Mouse (Mus musculus): ENCODE measurements around the gene Eif3b. TPM values are rescaled to one million over a fixed set of nuclear protein-coding genes. Genes with fewer than 3 reads are reported as not detected.
"Not testable (repeated sequence)": the region's sequence is repeated elsewhere in the genome, so short reads cannot be mapped to it uniquely, and the experiment has no call there.

The Eif3b gene
- polyA plus RNA-seq, 2 experiments = 119 to 145 TPM

DNA sequence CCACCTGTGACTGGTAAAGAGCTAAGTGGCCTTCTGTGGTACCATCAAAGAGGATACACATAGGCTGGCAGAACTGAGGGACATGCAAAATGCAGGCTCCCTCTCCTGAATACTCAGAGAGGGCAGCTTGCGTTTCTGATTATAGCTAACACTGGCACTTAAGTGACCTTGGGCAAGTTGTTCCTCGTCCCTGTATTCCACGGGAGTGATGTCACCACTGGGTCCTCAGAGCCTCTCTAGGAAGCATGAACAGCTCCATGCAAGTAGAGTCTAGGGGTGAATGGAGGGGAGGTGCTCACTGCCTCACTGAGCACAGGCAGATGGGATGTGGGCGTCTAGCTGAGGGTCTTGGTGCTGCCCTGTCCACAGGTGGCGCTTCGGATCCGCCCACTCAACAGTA, 26.9 kb downstream of the Eif3b start:
- WGBS = 74% methylated on average over 7 of the region's 7 CpGs
- Histone ChIP-seq H3K27me3 (ENCODE audit: control insufficient read depth, insufficient read depth, low read length) (no peaks in the 10 kb centered on the region), H3K27ac (replicated peaks; ENCODE audit: low read depth, low read length) (no peak overlapping the region), H3K4me1 (ENCODE audit: control insufficient read depth, insufficient read depth, low read length) (no peaks in the 10 kb centered on the region), H3K4me3 (replicated peaks; ENCODE audit: low read length) (no peak overlapping the region), H3K9me3 (ENCODE audit: control insufficient read depth, low read length) (no peaks in the 10 kb centered on the region), H3K4me2 (replicated peaks; ENCODE audit: low read depth, low read length, severe bottlenecking) (no peak overlapping the region), H3K9ac (ENCODE audit: low read depth, low read length, severe bottlenecking) (no peak overlapping the region), H3K36me3 (ENCODE audit: control insufficient read depth, insufficient read depth, low read length) (peaks cover 47% of the 10 kb centered on the region)
- ATAC-seq (ENCODE audit: low FRiP score, low read depth) (no peak), DNase-seq (ENCODE audit: low spot score) (no peak)
- TF ChIP-seq POLR2A (IDR thresholded peaks at IDR 0.05; ENCODE audit: borderline replicate concordance, extremely low read depth, insufficient read depth, insufficient read length) = no peak

DNA sequence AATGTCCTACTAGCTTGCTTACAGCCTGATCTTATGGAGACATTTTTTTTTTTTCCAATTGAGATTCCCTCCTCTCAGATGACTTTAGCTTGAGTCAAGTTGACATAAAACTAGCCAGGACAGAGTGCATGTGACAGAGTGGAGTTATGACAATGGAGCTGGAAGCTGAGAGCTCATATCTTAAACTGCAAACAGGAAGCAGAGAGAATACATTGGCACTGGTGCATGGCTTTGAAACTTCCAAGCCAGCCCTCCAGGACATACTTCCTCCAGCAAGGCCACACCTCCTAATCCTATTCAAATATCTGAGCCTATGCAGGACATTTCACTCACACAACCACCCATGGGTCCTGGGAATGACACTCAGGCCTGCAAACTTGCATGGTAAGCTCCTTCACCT, 35.4 kb downstream of the Eif3b start:
- H3K4me3 ChIP-seq (replicated peaks; ENCODE audit: low read length) = no peak overlapping the region
- H3K9me3 ChIP-seq (ENCODE audit: control insufficient read depth, low read length) = no peaks in the 10 kb centered on the region
- no peaks in the 10 kb centered on the region for H3K36me3 ChIP-seq (ENCODE audit: control insufficient read depth, insufficient read depth, low read length)
- H3K4me2 ChIP-seq (replicated peaks; ENCODE audit: low read depth, low read length, severe bottlenecking) = no peak overlapping the region
- no peaks in the 10 kb centered on the region for H3K4me1 ChIP-seq (ENCODE audit: control insufficient read depth, insufficient read depth, low read length)
- no peak overlapping the region for H3K9ac ChIP-seq (ENCODE audit: low read depth, low read length, severe bottlenecking)
- ATAC-seq (ENCODE audit: low FRiP score, low read depth) (no peak), DNase-seq (ENCODE audit: low spot score) (no peak)
- H3K27ac ChIP-seq (replicated peaks; ENCODE audit: low read depth, low read length) = no peak overlapping the region
- no peak for TF ChIP-seq POLR2A (IDR thresholded peaks at IDR 0.05; ENCODE audit: borderline replicate concordance, extremely low read depth, insufficient read depth, insufficient read length)
- H3K27me3 ChIP-seq (ENCODE audit: control insufficient read depth, insufficient read depth, low read length) = no peaks in the 10 kb centered on the region

DNA sequence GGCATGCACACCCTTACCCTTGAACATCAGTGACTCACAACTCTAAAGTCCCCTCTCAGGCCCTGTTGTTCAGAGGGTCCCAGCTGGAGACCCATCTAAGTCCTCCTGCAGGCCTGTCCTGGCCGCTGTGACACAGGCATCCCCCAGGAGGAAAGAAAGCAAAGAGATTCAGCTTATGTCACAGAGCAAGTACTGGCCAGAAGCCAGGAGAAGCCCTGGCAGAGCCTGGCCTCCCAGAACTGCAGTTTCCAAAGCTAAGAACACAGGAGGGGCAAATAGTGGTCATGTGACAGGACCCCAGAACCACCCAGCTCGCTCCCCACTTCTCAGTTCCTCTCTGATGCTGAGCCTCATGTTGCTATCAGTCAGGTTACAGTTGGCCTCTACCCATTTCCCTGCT, 36.3 kb downstream of the Eif3b start:
- no peaks in the 10 kb centered on the region for H3K27me3 ChIP-seq (ENCODE audit: control insufficient read depth, insufficient read depth, low read length)
- no peak for TF ChIP-seq POLR2A (IDR thresholded peaks at IDR 0.05; ENCODE audit: borderline replicate concordance, extremely low read depth, insufficient read depth, insufficient read length)
- no peaks in the 10 kb centered on the region for H3K9me3 ChIP-seq (ENCODE audit: control insufficient read depth, low read length)
- WGBS = 63% methylated on average over 2 of the region's 2 CpGs
- no peak overlapping the region for H3K4me2 ChIP-seq (replicated peaks; ENCODE audit: low read depth, low read length, severe bottlenecking)
- ATAC-seq (ENCODE audit: low FRiP score, low read depth) (no peak), DNase-seq (ENCODE audit: low spot score) (no peak)
- H3K27ac ChIP-seq (replicated peaks; ENCODE audit: low read depth, low read length) = no peak overlapping the region
- H3K4me1 ChIP-seq (ENCODE audit: control insufficient read depth, insufficient read depth, low read length) = no peaks in the 10 kb centered on the region
- no peaks in the 10 kb centered on the region for H3K36me3 ChIP-seq (ENCODE audit: control insufficient read depth, insufficient read depth, low read length)
- H3K9ac ChIP-seq (ENCODE audit: low read depth, low read length, severe bottlenecking) = no peak overlapping the region
- H3K4me3 ChIP-seq (replicated peaks; ENCODE audit: low read length) = no peak overlapping the region

- Histone ChIP-seq H3K36me3 (ENCODE audit: control insufficient read depth, insufficient read depth, low read length) (no peaks in the 10 kb centered on the region), H3K4me3 (replicated peaks; ENCODE audit: low read length) (no peak overlapping the region), H3K9ac (ENCODE audit: low read depth, low read length, severe bottlenecking) (no peak overlapping the region), H3K27ac (replicated peaks; ENCODE audit: low read depth, low read length) (no peak overlapping the region), H3K27me3 (ENCODE audit: control insufficient read depth, insufficient read depth, low read length) (no peaks in the 10 kb centered on the region), H3K9me3 (ENCODE audit: control insufficient read depth, low read length) (peaks cover 8% of the 10 kb centered on the region; the same call in 1 of the 2 replicates), H3K4me2 (replicated peaks; ENCODE audit: low read depth, low read length, severe bottlenecking) (no peak overlapping the region), H3K4me1 (ENCODE audit: control insufficient read depth, insufficient read depth, low read length) (no peaks in the 10 kb centered on the region)
- whole genome bisulfite sequencing = 76% methylated on average over 3 of the region's 3 CpGs
- TF ChIP-seq POLR2A (IDR thresholded peaks at IDR 0.05; ENCODE audit: borderline replicate concordance, extremely low read depth, insufficient read depth, insufficient read length) = no peak
- no peak for DNase-seq (ENCODE audit: low spot score)
- no peak for ATAC-seq (ENCODE audit: low FRiP score, low read depth)
Observed at GRCm38 (mm10) chr5:140461476-140461875, 42.3 kb downstream of the Eif3b start.

DNA sequence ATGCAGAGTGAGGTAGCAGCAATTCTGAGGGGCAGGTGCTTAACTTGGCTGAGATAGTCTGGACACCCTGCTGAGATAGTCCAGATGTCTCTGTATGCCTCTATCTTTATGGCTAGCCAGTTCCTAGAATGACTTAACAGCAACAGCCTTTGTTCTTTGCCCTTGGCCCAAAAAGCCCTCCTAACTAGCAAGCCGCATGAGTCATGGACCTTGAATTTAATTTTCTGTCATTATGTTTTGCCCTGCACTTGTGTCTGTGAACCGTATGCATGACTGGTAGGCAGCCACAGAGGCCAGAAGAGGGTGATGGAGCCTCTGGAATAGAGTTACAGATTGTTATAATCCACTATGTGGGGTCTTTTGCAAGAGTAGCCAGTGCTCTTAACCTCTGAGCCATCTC, 44.0 kb downstream of the Eif3b start:
- H3K9ac ChIP-seq (ENCODE audit: low read depth, low read length, severe bottlenecking); H3K36me3 ChIP-seq (ENCODE audit: control insufficient read depth, insufficient read depth, low read length); H3K9me3 ChIP-seq (ENCODE audit: control insufficient read depth, low read length); ATAC-seq (ENCODE audit: low FRiP score, low read depth); DNase-seq (ENCODE audit: low spot score); H3K4me3 ChIP-seq (replicated peaks; ENCODE audit: low read length); H3K4me2 ChIP-seq (replicated peaks; ENCODE audit: low read depth, low read length, severe bottlenecking); H3K4me1 ChIP-seq (ENCODE audit: control insufficient read depth, insufficient read depth, low read length); H3K27me3 ChIP-seq (ENCODE audit: control insufficient read depth, insufficient read depth, low read length); H3K27ac ChIP-seq (replicated peaks; ENCODE audit: low read depth, low read length): not testable (repeated sequence)
- 77% methylated on average over 2 of the region's 2 CpGs for WGBS

DNA sequence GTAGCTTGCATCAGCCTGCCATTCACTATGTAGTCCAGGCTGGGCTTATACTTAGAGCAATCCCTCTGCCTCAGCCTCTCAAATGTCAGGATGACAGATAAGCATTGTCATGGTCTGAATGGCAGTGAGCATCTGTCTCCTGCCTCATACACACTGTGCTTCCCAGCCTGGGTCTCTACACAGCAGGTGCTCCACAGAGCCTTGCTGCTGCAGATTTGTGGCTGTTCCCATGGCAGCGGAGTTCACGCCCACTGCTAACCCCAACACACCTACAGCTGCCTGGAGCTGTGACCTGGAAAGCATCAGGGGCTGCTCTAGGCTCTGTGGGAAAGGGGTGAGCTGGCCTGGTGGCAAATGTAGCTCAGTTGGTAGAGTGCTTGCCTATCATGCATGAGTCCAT, 45.8 kb downstream of the Eif3b start:
- WGBS = 80% methylated on average over 2 of the region's 2 CpGs
- no peak overlapping the region for H3K27ac ChIP-seq (replicated peaks; ENCODE audit: low read depth, low read length)
- H3K9me3 ChIP-seq (ENCODE audit: control insufficient read depth, low read length) = peaks cover 8% of the 10 kb centered on the region; the same call in 1 of the 2 replicates
- H3K4me2 ChIP-seq (replicated peaks; ENCODE audit: low read depth, low read length, severe bottlenecking) = no peak overlapping the region
- H3K9ac ChIP-seq (ENCODE audit: low read depth, low read length, severe bottlenecking) = no peak overlapping the region
- ATAC-seq (ENCODE audit: low FRiP score, low read depth) (no peak), DNase-seq (ENCODE audit: low spot score) (no peak)
- no peak overlapping the region for H3K4me3 ChIP-seq (replicated peaks; ENCODE audit: low read length)
- TF ChIP-seq POLR2A (IDR thresholded peaks at IDR 0.05; ENCODE audit: borderline replicate concordance, extremely low read depth, insufficient read depth, insufficient read length) = no peak
- no peaks in the 10 kb centered on the region for H3K4me1 ChIP-seq (ENCODE audit: control insufficient read depth, insufficient read depth, low read length)
- no peaks in the 10 kb centered on the region for H3K27me3 ChIP-seq (ENCODE audit: control insufficient read depth, insufficient read depth, low read length)
- H3K36me3 ChIP-seq (ENCODE audit: control insufficient read depth, insufficient read depth, low read length) = no peaks in the 10 kb centered on the region
